Mouse (Mus musculus) cortical plate, adult 2 months (tissue): Measurements from ENCODE around the gene Rubcnl.

Source experiments
- CTCF ChIP-seq: fragments of 200-500 bp; IDR thresholded peaks from 2 replicates; pipeline ENCODE4 v1.5.1; 2011; ENCODE audit warnings: mild to moderate bottlenecking, control low read depth, low read length; ENCODE audit not compliant: insufficient read depth; ENCODE audit errors: extremely low read depth
- POLR2A ChIP-seq: fragments of 200-500 bp; IDR thresholded peaks from 2 replicates; pipeline ENCODE4 v1.6.1; 2011; ENCODE audit warnings: mild to moderate bottlenecking, low read length, control low read depth; ENCODE audit not compliant: insufficient read depth; ENCODE audit errors: extremely low read depth

DNA sequence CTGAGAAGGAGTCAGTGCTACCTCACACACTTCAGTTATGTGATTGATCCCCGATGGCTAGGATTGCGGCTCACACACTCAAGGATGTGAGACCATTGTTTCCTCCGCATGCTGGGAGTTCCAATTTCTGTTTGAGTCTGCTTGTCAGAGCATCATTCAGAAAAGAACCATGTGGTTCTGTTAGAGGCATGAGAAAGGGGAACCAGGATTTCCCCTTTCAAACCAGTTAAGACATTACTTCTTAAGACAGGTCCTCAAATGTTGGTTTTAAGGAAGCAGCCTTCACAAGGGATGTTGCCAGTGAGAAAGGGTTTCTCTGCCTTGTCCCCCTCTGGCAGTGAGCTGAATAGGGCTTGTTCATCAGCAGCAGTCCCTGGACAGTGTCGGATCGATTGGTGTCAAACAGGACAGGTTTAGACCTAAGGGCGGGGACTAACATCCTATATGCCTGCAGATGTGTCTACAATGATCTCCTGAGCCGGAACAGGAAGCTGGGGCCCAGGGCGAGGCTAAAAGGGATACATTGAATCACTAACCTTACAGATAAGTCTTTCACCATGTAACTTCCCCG is 41.1 kb downstream of the Rubcnl start:
- TF ChIP-seq POLR2A (no peak), CTCF (no peak)
